Mouse (Mus musculus): ENCODE measurements around the gene Tmem265.

Gene Tmem265

GRCm38 (mm10) chr7:127561340-127561858 lies at the start of gene Tmem265:
Gene Tmem265 (plus strand): TSS chr7:127561390.
- DNase-seq = peak; percentile 14

- peak; percentile 96 for DNase-seq
Measured at GRCm38 (mm10) chr7:127511808-127512230, 49.4 kb upstream of the Tmem265 start, which contains the start of gene Srcap. Gene Srcap (plus strand): TSS chr7:127511983.

GRCm38 (mm10) chr7:127512231-127513015 lies 48.8 kb upstream of the Tmem265 start:
- DNase-seq = peak; percentile 90

- peak; percentile 22 for DNase-seq
Measured at GRCm38 (mm10) chr7:127513016-127513390, 48.2 kb upstream of the Tmem265 start.

GRCm38 (mm10) chr7:127513781-127514180 lies 47.4 kb upstream of the Tmem265 start:
- DNase-seq = no peak

GRCm38 (mm10) chr7:127515846-127516245 lies 45.3 kb upstream of the Tmem265 start:
- no peak for DNase-seq

- no peak for DNase-seq
Measured at GRCm38 (mm10) chr7:127516344-127516743, 44.8 kb upstream of the Tmem265 start.

GRCm38 (mm10) chr7:127519284-127519683 lies 41.9 kb upstream of the Tmem265 start, which contains the start of gene Gm42715:
Gene Gm42715 (plus strand): TSS chr7:127519584.
- DNase-seq = no peak

- DNase-seq = no peak
Measured at GRCm38 (mm10) chr7:127541671-127542070, 19.5 kb upstream of the Tmem265 start.

- no peak for DNase-seq
Measured at GRCm38 (mm10) chr7:127549116-127549835, 11.9 kb upstream of the Tmem265 start.

- DNase-seq = no peak
Measured at GRCm38 (mm10) chr7:127551558-127551957, 9.6 kb upstream of the Tmem265 start.

GRCm38 (mm10) chr7:127560580-127560979 lies 610 bp upstream of the Tmem265 start:
- DNase-seq = no peak

- peak; percentile 16 for DNase-seq
Measured at GRCm38 (mm10) chr7:127564381-127565150, 3.4 kb downstream of the Tmem265 start.

- DNase-seq = peak; percentile 89
Measured at GRCm38 (mm10) chr7:127572895-127573471, 11.8 kb downstream of the Tmem265 start, which contains the start of gene Phkg2. Gene Phkg2 (plus strand): TSS chr7:127573340.

- DNase-seq = no peak
Measured at GRCm38 (mm10) chr7:127573503-127574008, 12.4 kb downstream of the Tmem265 start.

- no peak for DNase-seq
Measured at GRCm38 (mm10) chr7:127574115-127574514, 12.9 kb downstream of the Tmem265 start.

- DNase-seq = no peak
Measured at GRCm38 (mm10) chr7:127583260-127583659, 22.1 kb downstream of the Tmem265 start.

GRCm38 (mm10) chr7:127585031-127585430 lies 23.8 kb downstream of the Tmem265 start:
- peak; percentile 14 for DNase-seq

- no peak for DNase-seq
Measured at GRCm38 (mm10) chr7:127586149-127586548, 25.0 kb downstream of the Tmem265 start.

- DNase-seq = no peak
Measured at GRCm38 (mm10) chr7:127587196-127587595, 26.0 kb downstream of the Tmem265 start.

GRCm38 (mm10) chr7:127588011-127588871 lies 27.1 kb downstream of the Tmem265 start, which contains the start of the genes Ccdc189 and Rnf40:
Gene Ccdc189 (minus strand): TSS chr7:127588595.
Gene Rnf40 (plus strand): TSS chr7:127588767.
- DNase-seq = peak; percentile 92
